Mouse (Mus musculus) lung, postnatal 14 days (tissue): ENCODE results near the gene Efl1.
"Not testable (repeated sequence)": the region's sequence is repeated elsewhere in the genome, so short reads cannot be mapped to it uniquely, and the experiment has no call there.

Experiments
- DNase-seq: peaks from one replicate; pipeline ENCODE4 v3.0.0; 2021

Gene Efl1

GRCm38 (mm10) chr7:82764951-82765350, 116.5 kb downstream of the Efl1 start:
- no peak for DNase-seq

GRCm38 (mm10) chr7:82766623-82767022, 118.2 kb downstream of the Efl1 start:
- no peak for DNase-seq

- no peak for DNase-seq
Observed at GRCm38 (mm10) chr7:82770207-82770606, 121.8 kb downstream of the Efl1 start.

- DNase-seq, result not testable (repeated sequence)
Observed at GRCm38 (mm10) chr7:82770957-82771660, 122.7 kb downstream of the Efl1 start.

GRCm38 (mm10) chr7:82771661-82772021, 123.2 kb downstream of the Efl1 start:
- DNase-seq, result not testable (repeated sequence)

GRCm38 (mm10) chr7:82772481-82772880, 124.1 kb downstream of the Efl1 start:
- DNase-seq, result no peak

- no peak for DNase-seq
Observed at GRCm38 (mm10) chr7:82773150-82773549, 124.7 kb downstream of the Efl1 start.

GRCm38 (mm10) chr7:82773884-82774283, 125.5 kb downstream of the Efl1 start:
- DNase-seq, result no peak

- DNase-seq, result no peak
Observed at GRCm38 (mm10) chr7:82775090-82775489, 126.7 kb downstream of the Efl1 start.

GRCm38 (mm10) chr7:82783071-82783470, 134.7 kb downstream of the Efl1 start:
- no peak for DNase-seq

GRCm38 (mm10) chr7:82783693-82784092, 135.3 kb downstream of the Efl1 start:
- DNase-seq, result no peak

GRCm38 (mm10) chr7:82785335-82785934, 137.0 kb downstream of the Efl1 start:
- DNase-seq, result no peak

- no peak for DNase-seq
Observed at GRCm38 (mm10) chr7:82785970-82786647, 137.7 kb downstream of the Efl1 start.

GRCm38 (mm10) chr7:82792644-82793043, 144.2 kb downstream of the Efl1 start:
- no peak for DNase-seq

GRCm38 (mm10) chr7:82793111-82793510, 144.7 kb downstream of the Efl1 start:
- no peak for DNase-seq

GRCm38 (mm10) chr7:82794542-82794941, 146.1 kb downstream of the Efl1 start:
- DNase-seq, result peak; percentile 19

- no peak for DNase-seq
Observed at GRCm38 (mm10) chr7:82802206-82802605, 153.8 kb downstream of the Efl1 start.

- peak; percentile 34 for DNase-seq
Observed at GRCm38 (mm10) chr7:82808257-82808656, 159.8 kb downstream of the Efl1 start.

GRCm38 (mm10) chr7:82809126-82809525, 160.7 kb downstream of the Efl1 start:
- no peak for DNase-seq

- DNase-seq, result no peak
Observed at GRCm38 (mm10) chr7:82810799-82811139, 162.4 kb downstream of the Efl1 start.

GRCm38 (mm10) chr7:82811140-82811851, 162.9 kb downstream of the Efl1 start:
- DNase-seq, result no peak

GRCm38 (mm10) chr7:82812186-82813155, 164.1 kb downstream of the Efl1 start:
- DNase-seq, result no peak
